Mouse (Mus musculus): ENCODE results near the gene Gatad2b.

DNA sequence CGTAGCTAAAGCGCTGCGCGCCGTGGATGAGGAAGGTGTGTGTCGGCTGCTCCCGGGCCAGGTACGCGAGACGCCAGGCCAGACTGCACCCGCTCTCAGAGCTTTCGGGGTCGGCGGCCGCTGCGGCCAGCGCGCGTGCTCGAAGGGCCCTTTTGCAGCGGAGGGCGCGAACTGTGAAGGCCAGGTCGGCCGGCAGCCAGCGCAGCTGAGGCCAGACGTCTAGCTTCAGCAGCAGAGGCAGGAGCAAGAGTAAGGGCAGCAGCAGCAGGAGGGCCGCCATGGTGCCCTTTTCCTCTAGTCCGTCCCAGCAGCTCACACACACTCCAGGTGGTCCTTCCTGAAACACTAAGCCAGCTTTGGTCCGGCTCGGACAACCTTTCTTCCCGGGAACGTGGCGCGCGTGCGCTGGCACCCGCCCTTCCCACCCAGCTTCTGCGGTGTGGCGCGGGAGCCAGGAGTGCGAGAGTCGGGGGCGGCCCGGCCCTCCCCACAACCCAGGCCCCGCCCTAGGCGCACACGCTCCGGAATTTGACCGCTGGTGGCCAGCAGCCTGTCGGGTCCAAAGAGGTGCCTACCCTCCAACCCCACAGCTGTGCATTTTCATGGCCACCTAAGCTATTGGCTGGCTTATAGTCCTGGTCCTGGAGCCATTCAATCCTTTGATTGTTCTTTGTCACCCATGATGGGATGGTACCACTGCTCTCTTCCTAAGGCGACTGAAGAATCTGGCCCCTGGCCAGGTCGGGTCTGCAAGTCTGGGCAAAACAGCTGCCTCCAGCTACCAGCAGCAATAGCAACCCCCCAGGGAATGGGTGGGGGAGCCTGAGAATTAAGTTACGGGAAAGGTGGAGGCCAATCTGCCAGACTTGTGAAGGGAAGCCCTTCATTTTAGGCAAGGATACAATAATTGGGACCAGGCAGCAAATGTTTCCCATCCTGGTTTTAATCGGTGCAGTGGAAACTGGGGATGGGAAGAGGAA lies 96.8 kb downstream of the Gatad2b start, which contains the start of gene Slc27a3:
- no peak for TF ChIP-seq CTCF (IDR thresholded peaks at IDR 0.05; ENCODE audit: borderline replicate concordance, insufficient read depth, low read length)
- peak; percentile 62 for TF ChIP-seq POLR2A (IDR thresholded peaks at IDR 0.05; ENCODE audit: low read depth, low read length)
